Mouse (Mus musculus) embryonic facial prominence, embryonic 14.5 days (tissue): Measurements from ENCODE around the gene Mfrp. TPM values are rescaled to one million over a fixed set of nuclear protein-coding genes. Genes with fewer than 3 reads are reported as not detected.

Source experiments
- ATAC-seq: fragments of 200-750 bp; cut with Nextera tagmentation; 2 replicates; pipeline ENCODE4 v1.8.0; 2017; ENCODE audit warnings: low read depth, moderate number of reproducible peaks, moderate TSS enrichment
- DNase-seq: peaks from one replicate; pipeline ENCODE4 v3.0.0-alpha.2; 2015; ENCODE audit warnings: low spot score
- H3K27ac ChIP-seq: fragments of 300-500 bp; sonication (generic); replicated peaks from 2 replicates; pipeline ENCODE4 v1.5.1; 2014; ENCODE audit warnings: low read depth, mild to moderate bottlenecking, low read length, moderate library complexity
- H3K27me3 ChIP-seq: fragments of 300-500 bp; sonication (generic); replicated peaks from 2 replicates; pipeline ENCODE4 v1.6.1; 2014; ENCODE audit warnings: low read length; ENCODE audit not compliant: control insufficient read depth, insufficient read depth
- H3K36me3 ChIP-seq: fragments of 300-500 bp; sonication (generic); 2 replicates; pipeline ENCODE4 v1.6.1; 2014; ENCODE audit warnings: low read length, mixed read lengths; ENCODE audit not compliant: control insufficient read depth, insufficient read depth
- H3K4me1 ChIP-seq: fragments of 300-500 bp; sonication (generic); 2 replicates; pipeline ENCODE4 v1.6.1; 2014; ENCODE audit warnings: antibody characterized with exemption, low read length; ENCODE audit not compliant: control insufficient read depth, insufficient read depth
- H3K4me2 ChIP-seq: fragments of 300-500 bp; sonication (generic); 2 replicates; pipeline ENCODE4 v1.6.1; 2014; ENCODE audit warnings: low read depth, mild to moderate bottlenecking, low read length, moderate library complexity, mixed read lengths
- H3K4me3 ChIP-seq: fragments of 300-500 bp; sonication (generic); 2 replicates; pipeline ENCODE4 v1.5.1; 2014; ENCODE audit warnings: low read depth, mild to moderate bottlenecking, low read length
- H3K9ac ChIP-seq: fragments of 300-500 bp; sonication (generic); 2 replicates; pipeline ENCODE4 v1.6.1; 2014; ENCODE audit warnings: low read depth, mild to moderate bottlenecking, low read length, moderate library complexity, mixed read lengths
- H3K9me3 ChIP-seq: fragments of 300-500 bp; sonication (generic); 2 replicates; pipeline ENCODE4 v1.6.1; 2016; ENCODE audit warnings: low read length; ENCODE audit not compliant: control insufficient read depth
- WGBS: fragments of 180-500 bp; shearing (Covaris S2); extraction: QIAGEN DNeasy Blood & Tissue Kit; methylation state at CpG from one replicate; pipeline ENCODE4 v1.1.7; 2014; 5-methylcytosine and 5-hydroxymethylcytosine counted together
- polyA plus RNA-seq: library from polyadenylated mRNA; unstranded; fragments of >200 nt; fragmentation: Nextera tagmentation; extraction: Ambion mirVana; gene quantifications from 2 replicates; pipeline ENCODE4 v1.2.1, GENCODE M21; 2014

The Mfrp gene
- polyA plus RNA-seq, 1 experiment from 2014 or later = not detected

GRCm38 (mm10) chr9:44126746-44127145 lies 25.2 kb downstream of the Mfrp start:
- no peak overlapping the region for H3K27ac ChIP-seq
- no peak overlapping the region for H3K4me2 ChIP-seq

GRCm38 (mm10) chr9:44127351-44127801 lies 25.8 kb downstream of the Mfrp start:
- ATAC-seq (no peak), DNase-seq (no peak)
- H3K9ac ChIP-seq = no peak overlapping the region
- peaks cover 19% of the 10 kb centered on the region; the same call in 1 of the 2 replicates for H3K4me1 ChIP-seq
- no peak overlapping the region for H3K4me2 ChIP-seq
- H3K27me3 ChIP-seq = no peaks in the 10 kb centered on the region; the same call in 1 of the 2 replicates
- WGBS = 60% methylated on average over 3 of the region's 3 CpGs
- no peaks in the 10 kb centered on the region for H3K36me3 ChIP-seq
- no peak overlapping the region for H3K4me3 ChIP-seq
- no peaks in the 10 kb centered on the region for H3K9me3 ChIP-seq
- H3K27ac ChIP-seq = no peak overlapping the region

More at GRCm38 (mm10) chr9:44126746-44127145, 25.2 kb downstream of the Mfrp start:
- no peaks in the 10 kb centered on the region for H3K9me3 ChIP-seq
- WGBS = 86% methylated on average over 3 of the region's 3 CpGs
- no peak overlapping the region for H3K4me3 ChIP-seq
- H3K27me3 ChIP-seq = no peaks in the 10 kb centered on the region
- DNase-seq (no peak), ATAC-seq (no peak)
- peaks cover 19% of the 10 kb centered on the region; the same call in 1 of the 2 replicates for H3K4me1 ChIP-seq
- H3K9ac ChIP-seq = no peak overlapping the region
- H3K36me3 ChIP-seq = no peaks in the 10 kb centered on the region

GRCm38 (mm10) chr9:44129633-44130032 lies 28.1 kb downstream of the Mfrp start:
- H3K27me3 ChIP-seq = peaks cover 8% of the 10 kb centered on the region; the same call in 1 of the 2 replicates
- no peaks in the 10 kb centered on the region for H3K9me3 ChIP-seq
- peak overlapping the region; percentile 63 for H3K9ac ChIP-seq
- peaks cover 31% of the 10 kb centered on the region; the same call in 1 of the 2 replicates for H3K4me1 ChIP-seq
- WGBS = 7% methylated on average over 6 of the region's 9 CpGs
- peak overlapping the region; percentile 36 for H3K4me3 ChIP-seq
- peak overlapping the region; percentile 71 for H3K4me2 ChIP-seq
- H3K36me3 ChIP-seq = no peaks in the 10 kb centered on the region
- H3K27ac ChIP-seq = peak overlapping the region; percentile 66
- ATAC-seq (no peak), DNase-seq (no peak)

- H3K9me3 ChIP-seq = no peaks in the 10 kb centered on the region
- H3K27ac ChIP-seq = peak overlapping the region; percentile 66
- no peaks in the 10 kb centered on the region for H3K36me3 ChIP-seq
- WGBS = under 1% methylated on average over 26 of the region's 27 CpGs
- DNase-seq = peak; percentile 86
- peak overlapping the region; percentile 63 for H3K9ac ChIP-seq
- H3K4me3 ChIP-seq = peak overlapping the region; percentile 36
- peak; percentile 42 for ATAC-seq
- peak overlapping the region; percentile 71 for H3K4me2 ChIP-seq
- H3K27me3 ChIP-seq = peaks cover 8% of the 10 kb centered on the region; the same call in 1 of the 2 replicates
- H3K4me1 ChIP-seq = peaks cover 31% of the 10 kb centered on the region; the same call in 1 of the 2 replicates
Measured at GRCm38 (mm10) chr9:44130034-44130433, 28.5 kb downstream of the Mfrp start.

- peaks cover 34% of the 10 kb centered on the region; the same call in 1 of the 2 replicates for H3K4me1 ChIP-seq
Measured at GRCm38 (mm10) chr9:44130581-44131275, 29.2 kb downstream of the Mfrp start.

GRCm38 (mm10) chr9:44131276-44131590 lies 29.7 kb downstream of the Mfrp start:
- Histone ChIP-seq H3K9ac (no peak overlapping the region), H3K4me3 (no peak overlapping the region), H3K27ac (peak overlapping the region; percentile 24; the same call in 1 of the 2 replicates), H3K9me3 (no peaks in the 10 kb centered on the region), H3K36me3 (no peaks in the 10 kb centered on the region), H3K4me1 (peaks cover 32% of the 10 kb centered on the region; the same call in 1 of the 2 replicates), H3K27me3 (peaks cover 8% of the 10 kb centered on the region; the same call in 1 of the 2 replicates), H3K4me2 (peak overlapping the region; percentile 71; the same call in 1 of the 2 replicates)
- no peak for DNase-seq
- WGBS = 38% methylated on average over 7 of the region's 7 CpGs
- ATAC-seq = no peak

More at GRCm38 (mm10) chr9:44130581-44131275, 29.2 kb downstream of the Mfrp start:
- Histone ChIP-seq H3K4me2 (peak overlapping the region; percentile 71), H3K9me3 (no peaks in the 10 kb centered on the region), H3K27ac (peak overlapping the region; percentile 35; the same call in 1 of the 2 replicates), H3K4me3 (peak overlapping the region; percentile 36), H3K9ac (0 out of 2 replicates have a peak overlapping the region, but pooled peaks have one; percentile 63), H3K36me3 (no peaks in the 10 kb centered on the region), H3K27me3 (peaks cover 8% of the 10 kb centered on the region; the same call in 1 of the 2 replicates)
- DNase-seq (peak; percentile 60), ATAC-seq (peak; percentile 23; the same call in 1 of the 2 replicates)
- 11% methylated on average over 18 of the region's 19 CpGs for WGBS

- ATAC-seq = no peak
- no peak overlapping the region for H3K27ac ChIP-seq
- no peak overlapping the region for H3K4me3 ChIP-seq
- WGBS = 61% methylated on average over 5 of the region's 5 CpGs
- H3K36me3 ChIP-seq = no peaks in the 10 kb centered on the region
- H3K9ac ChIP-seq = no peak overlapping the region
- no peaks in the 10 kb centered on the region for H3K9me3 ChIP-seq
- H3K27me3 ChIP-seq = peaks cover 8% of the 10 kb centered on the region; the same call in 1 of the 2 replicates
- H3K4me1 ChIP-seq = peaks cover 29% of the 10 kb centered on the region; the same call in 1 of the 2 replicates
- H3K4me2 ChIP-seq = no peak overlapping the region
- DNase-seq = no peak
Measured at GRCm38 (mm10) chr9:44132200-44132599, 30.7 kb downstream of the Mfrp start.

GRCm38 (mm10) chr9:44133287-44133686 lies 31.8 kb downstream of the Mfrp start:
- Histone ChIP-seq H3K36me3 (peaks cover 6% of the 10 kb centered on the region; the same call in 1 of the 2 replicates), H3K27ac (peak overlapping the region; percentile 74; the same call in 1 of the 2 replicates), H3K9ac (peak overlapping the region; percentile 73), H3K4me2 (peak overlapping the region; percentile 90), H3K9me3 (no peaks in the 10 kb centered on the region), H3K4me1 (peaks cover 29% of the 10 kb centered on the region; the same call in 1 of the 2 replicates), H3K4me3 (peak overlapping the region; percentile 68), H3K27me3 (peaks cover 8% of the 10 kb centered on the region; the same call in 1 of the 2 replicates)
- DNase-seq = no peak
- no peak for ATAC-seq
- WGBS = 7% methylated on average over 2 of the region's 2 CpGs
